Mouse (Mus musculus): ENCODE measurements around the gene Limk2. TPM values are rescaled to one million over a fixed set of nuclear protein-coding genes. Genes with fewer than 3 reads are reported as not detected.

Limk2 gene
- total RNA-seq (2021): 10 to 100 TPM; 10.4 to 12.1 TPM
- long read RNA-seq, experiment 1, transcript Limk2-203 (15 exons, 3,693 nt): major isoform, 13 of 28 reads
- long read RNA-seq, experiment 1, transcript Limk2-201 (16 exons, 3,514 nt): minor isoform, 7 of 28 reads
- long read RNA-seq, experiment 1, partial matches to known transcripts: 4 of 28 reads
- long read RNA-seq, experiment 1, other reads (novel, unspliced or antisense): 4 of 28 reads
- long read RNA-seq, experiment 2, transcript Limk2-203 (15 exons, 3,693 nt): major isoform, 13 of 18 reads
- long read RNA-seq, experiment 2, partial matches to known transcripts: 2 of 18 reads
- long read RNA-seq, experiment 2, other reads (novel, unspliced or antisense): 3 of 18 reads

GRCm38 (mm10) chr11:3408997-3409732 is at the start of gene Limk2:
TSS of gene Limk2 (minus strand) at chr11:3409189.
- DNase-seq (ENCODE audit: low spot score): peak; percentile 92

GRCm38 (mm10) chr11:3458428-3459104 is 49.6 kb upstream of the Limk2 start:
- DNase-seq (ENCODE audit: low spot score): no peak

- DNase-seq (ENCODE audit: low spot score): peak; percentile 57
These were observed 47.4 kb upstream of the Limk2 start for GRCm38 (mm10) chr11:3456354-3456753.

GRCm38 (mm10) chr11:3454506-3454905 is 45.5 kb upstream of the Limk2 start:
- DNase-seq (ENCODE audit: low spot score): no peak

GRCm38 (mm10) chr11:3453467-3453866 is 44.5 kb upstream of the Limk2 start:
- peak; percentile 20 for DNase-seq (ENCODE audit: low spot score)

- DNase-seq (ENCODE audit: low spot score): no peak
These were observed 43.8 kb upstream of the Limk2 start for GRCm38 (mm10) chr11:3452769-3453168.

GRCm38 (mm10) chr11:3452167-3452639 is 43.2 kb upstream of the Limk2 start, which contains the start of gene Rnf185:
TSS of gene Rnf185 (minus strand) at chr11:3452363.
- peak; percentile 96 for DNase-seq (ENCODE audit: low spot score)

GRCm38 (mm10) chr11:3451701-3452163 is 42.7 kb upstream of the Limk2 start:
- DNase-seq (ENCODE audit: low spot score): no peak

- DNase-seq (ENCODE audit: low spot score): no peak
These were observed 35.9 kb upstream of the Limk2 start for GRCm38 (mm10) chr11:3444875-3445274.

- no peak for DNase-seq (ENCODE audit: low spot score)
These were observed 34.1 kb upstream of the Limk2 start for GRCm38 (mm10) chr11:3443091-3443490.

GRCm38 (mm10) chr11:3442677-3443076 is 33.7 kb upstream of the Limk2 start:
- no peak for DNase-seq (ENCODE audit: low spot score)

- peak; percentile 66 for DNase-seq (ENCODE audit: low spot score)
These were observed 32.9 kb upstream of the Limk2 start for GRCm38 (mm10) chr11:3441696-3442443.

- DNase-seq (ENCODE audit: low spot score): no peak
These were observed 28.6 kb upstream of the Limk2 start for GRCm38 (mm10) chr11:3437621-3438020.

- DNase-seq (ENCODE audit: low spot score): peak; percentile 14
These were observed 24.8 kb upstream of the Limk2 start for GRCm38 (mm10) chr11:3433809-3434208.

- DNase-seq (ENCODE audit: low spot score): no peak
These were observed 23.1 kb upstream of the Limk2 start for GRCm38 (mm10) chr11:3431976-3432603.

- no peak for DNase-seq (ENCODE audit: low spot score)
These were observed 22.5 kb upstream of the Limk2 start for GRCm38 (mm10) chr11:3431515-3431914.

- DNase-seq (ENCODE audit: low spot score): no peak
These were observed 19.6 kb upstream of the Limk2 start for GRCm38 (mm10) chr11:3428632-3429031.

- DNase-seq (ENCODE audit: low spot score): no peak
These were observed 18.8 kb upstream of the Limk2 start for GRCm38 (mm10) chr11:3427697-3428230.

- DNase-seq (ENCODE audit: low spot score): no peak
These were observed 13.3 kb upstream of the Limk2 start for GRCm38 (mm10) chr11:3422242-3422641.

- DNase-seq (ENCODE audit: low spot score): no peak
These were observed 9.8 kb upstream of the Limk2 start for GRCm38 (mm10) chr11:3418741-3419140.

Measured in gastrocnemius, adult 18-20 months (tissue).